Mouse (Mus musculus): ENCODE results near the gene Ppp1r12c. TPM values are rescaled to one million over a fixed set of nuclear protein-coding genes. Genes with fewer than 3 reads are reported as not detected.

Ppp1r12c gene
- polyA plus RNA-seq, 1 experiment from 2014 or later: 17.4 TPM

DNA sequence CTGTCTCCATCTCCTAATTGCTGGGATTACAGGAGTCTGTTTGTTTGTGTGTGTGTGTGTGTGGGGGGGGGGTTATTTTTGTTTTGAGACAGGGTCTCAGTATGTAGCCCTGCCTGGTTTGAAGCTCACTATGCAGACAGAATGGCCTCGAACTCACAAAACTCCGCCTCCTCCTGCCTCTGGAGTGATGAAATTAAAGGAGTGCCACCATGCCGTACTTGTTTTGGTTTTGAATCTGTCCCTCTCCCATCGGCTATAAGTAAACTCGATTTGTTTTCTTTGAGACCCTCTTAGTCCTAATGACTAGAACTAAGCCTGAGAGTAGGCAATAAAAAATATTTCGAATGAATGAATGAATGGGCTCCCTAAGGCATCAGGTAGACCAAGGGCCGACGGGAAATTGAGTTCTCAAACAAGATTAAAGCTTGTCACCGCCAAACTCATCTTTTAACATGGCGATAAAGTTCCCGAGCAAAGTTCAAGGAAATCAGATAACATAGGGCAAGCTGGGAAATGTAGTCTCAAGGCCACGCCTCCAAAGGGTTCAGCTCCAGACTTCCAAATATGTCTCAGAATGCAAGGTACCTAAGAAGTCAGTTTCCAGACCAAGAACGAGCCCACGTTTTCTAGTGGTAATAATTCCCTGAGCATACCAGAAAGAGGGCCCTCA is 1.1 kb upstream of the Ppp1r12c start:
- Histone ChIP-seq H3K4me1 (replicated peaks) (peaks cover 67% of the 10 kb centered on the region), H3K27ac (replicated peaks) (peak overlapping the region; percentile 91), H3K9me3 (replicated peaks) (no peaks in the 10 kb centered on the region), H3K36me3 (replicated peaks) (peaks cover 9% of the 10 kb centered on the region; the same call in 1 of the 2 replicates), H3K4me2 (peak overlapping the region; percentile 84), H3K4me3 (replicated peaks) (peak overlapping the region; percentile 93), H3K9ac (peak overlapping the region; percentile 97), H3K27me3 (no peaks in the 10 kb centered on the region)
- no peak for ATAC-seq (ENCODE audit: insufficient read depth)
- WGBS (ENCODE audit: insufficient replicate concordance): 5% methylated on average over 14 of the region's 14 CpGs

DNA sequence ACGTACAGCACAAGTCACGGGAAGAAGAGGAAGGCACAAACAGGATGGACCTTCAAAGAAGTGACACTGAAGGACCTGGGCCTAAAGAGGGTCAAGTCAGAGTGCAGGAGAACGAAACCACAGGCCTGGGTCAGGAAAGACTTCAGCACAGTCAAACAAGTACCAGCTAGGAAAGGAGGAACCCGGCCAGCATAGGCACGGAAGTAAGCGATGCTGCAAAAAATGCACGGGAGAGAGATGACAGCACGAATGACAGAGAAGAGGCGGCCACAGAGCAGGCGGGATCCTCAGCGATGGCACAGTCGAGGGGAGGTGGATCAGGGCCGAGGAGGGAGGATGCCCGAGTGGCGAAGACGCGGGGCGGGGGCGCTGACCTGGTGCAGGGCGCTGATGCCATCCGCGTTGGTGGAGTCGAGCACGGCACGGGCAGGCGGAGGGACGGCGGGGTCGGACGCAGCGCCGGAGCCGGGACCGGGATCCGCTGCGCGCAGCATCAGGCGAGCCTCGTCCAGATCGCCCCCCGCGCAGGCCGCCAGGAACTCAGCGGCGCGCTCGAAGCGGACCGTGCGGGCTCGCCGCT is 498 bp downstream of the Ppp1r12c start:
- Histone ChIP-seq H3K27me3 (no peaks in the 10 kb centered on the region), H3K27ac (replicated peaks) (peak overlapping the region; percentile 91), H3K36me3 (replicated peaks) (peaks cover 24% of the 10 kb centered on the region), H3K4me2 (peak overlapping the region; percentile 84), H3K9ac (peak overlapping the region; percentile 97), H3K4me3 (replicated peaks) (peak overlapping the region; percentile 93), H3K9me3 (replicated peaks) (no peaks in the 10 kb centered on the region), H3K4me1 (replicated peaks) (peaks cover 60% of the 10 kb centered on the region)
- ATAC-seq (ENCODE audit: insufficient read depth): peak; percentile 53
- 0% methylated on average over 48 of the region's 52 CpGs for WGBS (ENCODE audit: insufficient replicate concordance)

GRCm38 (mm10) chr7:4499034-4499433 is 2.4 kb downstream of the Ppp1r12c start:
- H3K4me3 ChIP-seq (replicated peaks): no peak overlapping the region
- no peak for ATAC-seq (ENCODE audit: insufficient read depth)
- peak overlapping the region; percentile 84 for H3K4me2 ChIP-seq
- H3K9me3 ChIP-seq (replicated peaks): no peaks in the 10 kb centered on the region
- H3K4me1 ChIP-seq (replicated peaks): peaks cover 55% of the 10 kb centered on the region
- H3K27ac ChIP-seq (replicated peaks): no peak overlapping the region
- no peaks in the 10 kb centered on the region for H3K27me3 ChIP-seq
- peaks cover 34% of the 10 kb centered on the region for H3K36me3 ChIP-seq (replicated peaks)
- WGBS (ENCODE audit: insufficient replicate concordance): 83% methylated on average over 4 of the region's 4 CpGs
- H3K9ac ChIP-seq: peak overlapping the region; percentile 97; the same call in 1 of the 2 replicates

GRCm38 (mm10) chr7:4498251-4498650 is 3.2 kb downstream of the Ppp1r12c start:
- Histone ChIP-seq H3K36me3 (replicated peaks) (peaks cover 35% of the 10 kb centered on the region), H3K4me1 (replicated peaks) (peaks cover 57% of the 10 kb centered on the region), H3K4me3 (replicated peaks) (no peak overlapping the region), H3K27me3 (no peaks in the 10 kb centered on the region), H3K27ac (replicated peaks) (no peak overlapping the region), H3K9me3 (replicated peaks) (no peaks in the 10 kb centered on the region), H3K9ac (no peak overlapping the region), H3K4me2 (peak overlapping the region; percentile 84; the same call in 1 of the 2 replicates)
- ATAC-seq (ENCODE audit: insufficient read depth): no peak
- 47% methylated on average over 9 of the region's 9 CpGs for WGBS (ENCODE audit: insufficient replicate concordance)

DNA sequence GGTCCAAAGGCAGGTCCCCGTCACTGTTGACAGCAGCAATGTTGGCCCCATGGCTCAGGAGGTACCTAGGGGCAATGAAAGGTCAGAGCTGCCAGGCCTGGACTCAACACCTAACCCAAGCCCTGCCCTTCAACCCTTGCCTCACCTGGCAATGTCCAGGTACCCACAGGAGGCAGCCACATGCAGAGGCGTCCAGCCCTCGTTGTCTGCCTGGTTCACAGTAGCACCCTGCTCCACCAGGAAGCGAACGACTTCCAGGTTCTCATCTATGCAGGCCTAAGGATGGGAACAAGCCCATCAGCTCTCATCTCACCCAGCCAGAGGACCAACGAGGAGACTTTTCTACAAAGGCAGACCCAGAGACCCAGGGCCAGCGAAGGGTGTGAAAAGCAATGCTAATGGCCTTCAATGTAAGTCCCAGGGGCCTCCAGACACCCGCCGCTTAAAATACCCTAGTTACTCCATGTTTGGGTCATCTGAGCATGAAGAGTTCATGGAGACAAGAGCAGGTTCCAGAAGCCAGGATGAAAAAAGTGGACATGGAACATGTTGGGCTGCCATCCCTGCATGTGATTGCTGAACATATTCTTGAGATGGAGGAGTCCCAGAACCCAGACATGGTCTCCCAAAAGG is 4.1 kb downstream of the Ppp1r12c start:
- H3K27ac ChIP-seq (replicated peaks): no peak overlapping the region
- H3K4me3 ChIP-seq (replicated peaks): no peak overlapping the region
- ATAC-seq (ENCODE audit: insufficient read depth): no peak
- no peak overlapping the region for H3K4me2 ChIP-seq
- H3K4me1 ChIP-seq (replicated peaks): peaks cover 57% of the 10 kb centered on the region
- no peaks in the 10 kb centered on the region for H3K27me3 ChIP-seq
- no peaks in the 10 kb centered on the region for H3K9me3 ChIP-seq (replicated peaks)
- WGBS (ENCODE audit: insufficient replicate concordance): 81% methylated on average over 9 of the region's 9 CpGs
- no peak overlapping the region for H3K9ac ChIP-seq
- H3K36me3 ChIP-seq (replicated peaks): peaks cover 44% of the 10 kb centered on the region

GRCm38 (mm10) chr7:4496468-4496867 is 5.0 kb downstream of the Ppp1r12c start:
- Histone ChIP-seq H3K9ac (no peak overlapping the region), H3K27ac (replicated peaks) (no peak overlapping the region), H3K27me3 (no peaks in the 10 kb centered on the region), H3K4me2 (no peak overlapping the region), H3K36me3 (replicated peaks) (peaks cover 53% of the 10 kb centered on the region), H3K4me1 (replicated peaks) (peaks cover 60% of the 10 kb centered on the region), H3K9me3 (replicated peaks) (no peaks in the 10 kb centered on the region), H3K4me3 (replicated peaks) (no peak overlapping the region)
- 71% methylated on average over 3 of the region's 3 CpGs for WGBS (ENCODE audit: insufficient replicate concordance)
- ATAC-seq (ENCODE audit: insufficient read depth): no peak

DNA sequence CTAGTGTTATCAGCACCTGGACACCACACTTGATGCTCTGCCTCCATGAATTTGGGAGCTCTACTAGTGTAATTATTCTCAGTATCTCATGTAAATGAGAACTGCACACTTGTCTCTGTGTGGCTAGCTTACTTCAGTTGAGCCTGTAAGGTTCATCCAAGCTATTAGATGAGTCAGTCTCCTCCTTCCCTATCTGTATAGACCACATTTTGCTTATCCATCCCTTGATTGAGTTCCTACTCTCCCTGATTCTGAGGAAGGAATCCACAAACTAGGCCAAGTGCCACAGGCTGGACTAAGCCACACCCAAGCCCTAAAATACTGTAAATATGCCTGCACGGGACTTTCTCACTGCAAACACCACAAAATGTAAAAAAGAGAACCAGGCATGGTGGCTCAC is 7.5 kb downstream of the Ppp1r12c start:
- no peak overlapping the region for H3K4me3 ChIP-seq (replicated peaks)
- peaks cover 53% of the 10 kb centered on the region for H3K4me1 ChIP-seq (replicated peaks)
- H3K4me2 ChIP-seq: no peak overlapping the region
- H3K27me3 ChIP-seq: no peaks in the 10 kb centered on the region
- peaks cover 73% of the 10 kb centered on the region for H3K36me3 ChIP-seq (replicated peaks)
- WGBS (ENCODE audit: insufficient replicate concordance): 16% methylated on average over 1 of the region's 1 CpGs
- H3K9me3 ChIP-seq (replicated peaks): no peaks in the 10 kb centered on the region
- no peak overlapping the region for H3K27ac ChIP-seq (replicated peaks)
- peak; percentile 29; the same call in 1 of the 2 replicates for ATAC-seq (ENCODE audit: insufficient read depth)
- H3K9ac ChIP-seq: no peak overlapping the region

- peaks cover 75% of the 10 kb centered on the region for H3K36me3 ChIP-seq (replicated peaks)
- no peak overlapping the region for H3K27ac ChIP-seq (replicated peaks)
- H3K4me1 ChIP-seq (replicated peaks): peaks cover 44% of the 10 kb centered on the region
- no peaks in the 10 kb centered on the region for H3K27me3 ChIP-seq
- H3K4me2 ChIP-seq: no peak overlapping the region
- no peaks in the 10 kb centered on the region for H3K9me3 ChIP-seq (replicated peaks)
- WGBS (ENCODE audit: insufficient replicate concordance): 62% methylated on average over 13 of the region's 13 CpGs
- H3K4me3 ChIP-seq (replicated peaks): no peak overlapping the region
- no peak overlapping the region for H3K9ac ChIP-seq
- ATAC-seq (ENCODE audit: insufficient read depth): peak; percentile 27; the same call in 1 of the 2 replicates
Measured at GRCm38 (mm10) chr7:4492284-4493224, 8.9 kb downstream of the Ppp1r12c start.

- no peak overlapping the region for H3K9ac ChIP-seq
- H3K4me1 ChIP-seq (replicated peaks): peaks cover 44% of the 10 kb centered on the region
- H3K4me2 ChIP-seq: no peak overlapping the region
- H3K9me3 ChIP-seq (replicated peaks): no peaks in the 10 kb centered on the region
- 0 out of 2 replicates have a peak, but pooled peaks have one; percentile 19 for ATAC-seq (ENCODE audit: insufficient read depth)
- H3K27me3 ChIP-seq: no peaks in the 10 kb centered on the region
- no peak overlapping the region for H3K4me3 ChIP-seq (replicated peaks)
- H3K27ac ChIP-seq (replicated peaks): no peak overlapping the region
- H3K36me3 ChIP-seq (replicated peaks): peaks cover 67% of the 10 kb centered on the region
- 40% methylated on average over 6 of the region's 6 CpGs for WGBS (ENCODE audit: insufficient replicate concordance)
Measured at GRCm38 (mm10) chr7:4491308-4491707, 10.2 kb downstream of the Ppp1r12c start.

DNA sequence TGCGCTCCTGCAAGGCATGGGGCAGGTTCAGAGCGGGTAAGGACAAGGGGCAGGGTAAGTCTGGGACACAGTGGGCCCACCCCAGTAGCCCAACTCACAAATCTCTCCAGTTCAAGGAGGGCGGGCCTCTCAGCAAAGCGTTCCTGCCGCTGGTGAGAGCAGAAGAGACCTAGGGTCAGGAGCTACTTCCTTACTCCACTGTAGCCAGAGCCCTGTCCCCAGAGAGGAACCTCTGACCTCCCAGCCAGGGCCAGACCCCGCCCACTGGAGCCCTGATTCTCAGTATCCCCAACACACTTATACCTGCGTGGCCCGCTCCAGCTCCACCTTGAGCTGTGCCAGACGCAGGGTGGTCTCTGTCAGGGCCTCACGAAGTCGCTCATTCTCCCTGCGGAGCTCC is 19.2 kb downstream of the Ppp1r12c start:
- peaks cover 60% of the 10 kb centered on the region for H3K36me3 ChIP-seq (replicated peaks)
- H3K4me1 ChIP-seq (replicated peaks): peaks cover 8% of the 10 kb centered on the region; the same call in 1 of the 2 replicates
- WGBS (ENCODE audit: insufficient replicate concordance): 79% methylated on average over 12 of the region's 12 CpGs
- no peaks in the 10 kb centered on the region for H3K9me3 ChIP-seq (replicated peaks)
- H3K9ac ChIP-seq: no peak overlapping the region
- no peak for ATAC-seq (ENCODE audit: insufficient read depth)
- H3K27me3 ChIP-seq: peaks cover 27% of the 10 kb centered on the region
- no peak overlapping the region for H3K27ac ChIP-seq (replicated peaks)
- H3K4me2 ChIP-seq: no peak overlapping the region
- H3K4me3 ChIP-seq (replicated peaks): no peak overlapping the region

Data from liver, embryonic 15.5 days (tissue).